Mouse (Mus musculus): ENCODE data around the gene Thbs3.

The Thbs3 gene

GRCm38 (mm10) chr3:89214681-89215411 is at the start of gene Thbs3:
Thbs3 (plus strand) TSS chr3:89215180.
- 3% methylated on average over 19 of the region's 19 CpGs for WGBS

DNA sequence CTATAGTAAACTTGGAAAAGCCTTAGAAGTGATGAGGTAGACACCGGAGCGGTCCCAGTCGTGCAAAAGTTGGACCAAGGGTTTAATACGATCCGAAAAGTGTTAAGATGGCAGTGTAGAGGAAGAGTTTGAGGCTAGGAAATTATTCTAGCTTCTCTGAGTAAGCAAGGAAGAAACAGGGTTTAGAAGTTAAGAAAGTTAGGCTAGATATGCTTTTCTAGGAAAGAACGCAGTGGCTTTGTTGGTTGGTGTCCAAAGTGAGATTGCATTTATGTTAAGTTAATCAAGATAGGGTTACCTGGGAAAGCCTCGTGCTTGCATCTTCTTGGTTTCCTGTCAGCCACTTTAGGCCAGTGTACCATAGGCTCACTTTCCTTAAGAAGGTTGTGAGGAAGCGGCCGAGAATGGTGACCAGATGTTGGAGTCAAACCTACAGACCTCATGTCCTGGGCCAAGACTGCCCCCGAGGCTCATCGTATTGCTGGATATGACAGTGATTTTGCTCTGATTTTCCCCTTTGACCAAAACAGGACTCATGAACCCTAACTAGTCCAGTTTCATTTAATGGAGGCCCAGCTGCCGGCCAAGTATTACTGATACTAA is 49.6 kb upstream of the Thbs3 start:
- WGBS: 16% methylated on average over 12 of the region's 12 CpGs

GRCm38 (mm10) chr3:89166945-89167344 is 48.0 kb upstream of the Thbs3 start:
- 90% methylated on average over 19 of the region's 19 CpGs for WGBS

DNA sequence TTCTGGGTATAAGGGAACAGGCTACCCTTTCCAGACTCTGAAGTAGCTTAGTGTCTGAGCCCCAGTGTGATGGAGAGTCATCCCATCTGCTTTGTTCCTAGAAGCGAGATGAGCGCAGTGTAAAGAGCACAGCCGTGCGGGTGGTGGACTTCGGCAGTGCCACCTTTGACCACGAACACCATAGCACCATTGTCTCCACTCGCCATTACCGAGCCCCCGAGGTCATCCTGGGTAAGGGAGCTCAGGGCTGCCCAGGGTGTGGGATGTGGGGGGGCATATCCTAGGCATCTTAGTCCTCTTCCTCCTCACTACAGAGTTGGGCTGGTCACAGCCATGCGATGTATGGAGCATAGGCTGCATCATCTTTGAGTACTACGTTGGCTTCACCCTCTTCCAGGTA is 40.1 kb upstream of the Thbs3 start:
- 92% methylated on average over 11 of the region's 11 CpGs for WGBS

DNA sequence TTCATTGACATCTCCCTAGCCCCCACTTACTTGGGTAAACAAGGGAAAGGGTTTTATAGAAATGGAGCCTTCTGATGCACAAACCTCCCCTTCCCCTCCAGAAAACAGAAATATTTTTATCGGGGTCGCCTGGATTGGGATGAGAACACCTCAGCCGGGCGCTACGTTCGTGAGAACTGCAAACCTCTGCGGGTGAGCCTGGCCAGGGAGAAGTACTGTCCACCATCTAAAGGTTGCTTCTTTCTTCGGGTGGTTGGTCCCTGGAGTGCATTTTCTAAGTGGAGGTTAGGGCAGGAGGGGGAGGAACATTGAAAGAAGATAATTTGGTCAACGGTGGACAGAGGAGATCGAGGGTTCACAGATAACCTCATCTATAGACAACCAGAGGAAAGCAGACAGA is 39.4 kb upstream of the Thbs3 start:
- WGBS: 91% methylated on average over 10 of the region's 10 CpGs

- WGBS: 85% methylated on average over 7 of the region's 7 CpGs
These were observed 38.6 kb upstream of the Thbs3 start for GRCm38 (mm10) chr3:89176421-89176820.

DNA sequence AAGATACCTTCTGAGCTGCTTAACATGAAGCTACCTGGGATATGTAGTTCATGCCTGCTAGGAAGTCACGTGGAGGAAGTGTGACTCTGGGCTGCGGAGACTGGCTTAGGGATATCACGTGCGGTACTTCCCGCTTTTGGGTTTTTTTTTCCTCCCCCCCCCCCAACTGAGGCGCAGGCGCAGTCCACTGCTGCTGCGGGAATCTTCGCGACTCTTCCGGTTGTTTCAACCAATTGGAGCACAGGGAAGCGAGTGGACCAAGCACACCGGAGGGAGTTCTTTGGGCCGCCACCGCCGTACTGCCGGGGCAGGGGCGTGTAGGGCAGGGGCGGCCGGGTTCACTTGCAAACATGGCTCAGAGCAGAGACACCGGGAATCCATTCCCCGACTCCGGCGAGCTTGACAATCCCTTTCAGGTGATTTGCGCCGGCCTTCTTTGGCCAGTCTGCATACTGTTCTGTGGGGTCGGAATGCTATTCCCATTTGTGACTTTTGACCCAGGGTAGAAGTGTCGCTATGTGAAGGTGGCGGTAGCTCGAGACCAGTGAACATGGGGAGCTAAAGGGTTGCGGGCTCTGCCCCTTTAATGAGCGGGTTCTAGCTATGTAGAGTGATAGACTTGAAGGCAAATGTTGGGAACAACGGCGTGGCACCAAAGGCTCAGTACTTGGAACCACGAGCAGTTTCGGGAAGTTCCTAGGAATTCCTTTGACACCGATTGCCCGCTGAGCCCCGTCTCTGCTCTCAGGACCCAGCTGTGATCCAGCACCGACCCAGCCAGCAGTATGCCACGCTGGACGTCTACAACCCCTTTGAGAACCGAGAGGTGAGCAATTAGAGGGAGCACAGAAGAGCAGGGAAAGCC is 37.5 kb upstream of the Thbs3 start, which contains the start of gene Scamp3:
Gene Scamp3, plus strand, starts transcription at position 232 of the 865 bp plus-strand sequence.
- WGBS: 0% methylated on average over 43 of the region's 43 CpGs

- 5% methylated on average over 6 of the region's 6 CpGs for WGBS
These were observed 36.9 kb upstream of the Thbs3 start for GRCm38 (mm10) chr3:89178107-89178385.

DNA sequence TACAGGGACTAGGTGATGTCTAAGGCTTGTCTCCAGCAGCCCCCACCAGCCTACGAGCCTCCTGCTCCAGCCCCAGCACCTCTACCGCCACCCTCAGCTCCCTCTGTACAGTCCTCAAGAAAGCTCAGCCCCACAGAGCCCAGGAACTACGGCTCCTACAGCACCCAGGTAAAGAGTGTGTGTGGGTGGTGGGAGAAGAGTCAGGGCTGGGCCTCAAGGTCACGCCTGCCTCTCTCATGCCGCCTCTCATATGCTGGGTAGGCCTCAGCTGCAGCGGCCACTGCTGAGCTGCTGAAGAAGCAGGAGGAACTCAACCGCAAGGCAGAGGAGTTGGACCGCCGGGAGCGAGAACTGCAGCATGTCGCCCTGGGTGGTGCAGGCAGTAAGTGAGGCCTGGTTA is 35.9 kb upstream of the Thbs3 start:
- WGBS: 89% methylated on average over 11 of the region's 11 CpGs

- WGBS: 92% methylated on average over 27 of the region's 27 CpGs
These were observed 33.1 kb upstream of the Thbs3 start for GRCm38 (mm10) chr3:89181749-89182500.

DNA sequence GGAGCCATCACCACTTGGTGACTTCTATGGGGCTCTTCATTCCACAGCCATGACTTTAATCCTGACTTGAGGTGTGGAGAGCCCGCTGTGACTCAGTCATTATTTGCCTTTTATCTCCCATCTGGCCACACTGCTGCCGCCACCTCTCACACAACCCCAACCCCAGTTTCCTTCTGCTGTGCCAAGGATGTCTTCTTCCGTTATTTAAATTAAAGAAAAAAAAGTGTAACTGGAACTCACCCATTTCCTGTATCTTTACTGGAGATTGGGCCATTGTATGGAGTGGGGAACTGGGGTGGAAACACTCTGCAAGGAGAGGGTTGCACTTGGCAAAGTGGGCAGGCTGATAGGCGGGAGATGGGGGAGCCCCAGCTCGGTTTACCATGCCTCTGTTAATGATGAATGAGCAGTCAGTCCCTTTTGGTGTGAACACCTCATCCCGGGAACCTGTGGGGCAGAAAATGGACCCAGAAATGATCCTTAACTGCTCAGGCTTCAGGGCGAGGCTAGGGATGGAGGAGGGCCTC is 32.4 kb upstream of the Thbs3 start:
- WGBS: 42% methylated on average over 7 of the region's 7 CpGs

- 6% methylated on average over 39 of the region's 39 CpGs for WGBS
These were observed 31.7 kb upstream of the Thbs3 start, which contains the start of gene Fam189b for GRCm38 (mm10) chr3:89183058-89183958. Fam189b (plus strand) TSS chr3:89183143.

DNA sequence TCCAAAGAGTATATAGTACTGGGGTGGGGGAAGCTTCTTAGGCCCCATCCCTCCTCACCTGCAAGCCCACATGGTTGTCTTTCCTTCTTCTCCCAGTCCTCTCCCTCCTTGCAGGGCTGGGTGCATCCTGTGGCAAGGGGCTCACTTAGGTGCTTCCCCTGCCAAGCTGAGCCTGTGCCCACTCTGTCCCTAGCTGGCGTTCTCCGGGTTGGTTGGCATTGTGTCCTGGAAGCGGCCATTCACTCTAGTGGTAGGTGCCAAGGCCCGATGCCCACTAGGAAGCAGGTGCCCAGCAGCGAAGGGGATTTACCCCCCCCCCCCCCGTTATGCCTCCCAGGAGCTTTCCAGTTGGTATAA is 31.0 kb upstream of the Thbs3 start:
- WGBS: 23% methylated on average over 6 of the region's 6 CpGs

GRCm38 (mm10) chr3:89187197-89187596 is 27.8 kb upstream of the Thbs3 start:
- WGBS: 58% methylated on average over 23 of the region's 23 CpGs

DNA sequence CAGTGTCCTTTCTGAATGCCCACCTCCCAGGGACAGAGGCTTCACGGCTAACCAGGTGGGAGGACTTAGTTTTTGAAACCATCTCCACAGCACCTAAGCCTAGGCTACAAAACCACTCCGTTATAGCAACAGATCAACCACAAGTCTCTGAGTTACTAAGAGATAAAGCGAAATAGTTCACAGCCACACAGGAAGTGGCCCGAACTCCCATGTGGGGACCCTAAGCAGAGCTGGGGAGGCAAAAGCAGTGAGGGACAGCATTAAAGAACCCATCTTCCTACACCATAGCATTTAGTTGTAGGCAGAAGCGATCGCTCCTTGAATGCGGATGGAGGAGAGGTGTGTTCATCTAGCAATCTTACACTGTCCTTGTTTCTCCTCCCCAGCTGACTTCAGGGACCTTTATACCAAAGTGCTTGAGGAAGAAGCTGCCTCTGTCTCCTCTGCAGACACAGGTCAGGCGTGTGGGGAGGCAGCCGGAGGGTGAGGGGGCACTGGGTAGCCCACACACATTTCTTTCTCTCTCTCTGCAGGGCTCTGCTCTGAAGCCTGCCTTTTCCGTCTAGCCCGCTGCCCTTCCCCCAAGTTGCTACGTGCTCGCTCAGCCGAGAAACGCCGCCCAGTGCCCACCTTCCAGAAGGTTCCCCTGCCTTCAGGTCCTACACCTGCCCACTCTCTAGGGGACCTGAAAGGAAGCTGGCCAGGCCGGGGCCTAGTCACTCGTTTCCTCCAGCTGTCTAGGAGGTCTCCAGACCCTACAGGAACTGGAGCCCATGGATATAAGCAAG is 27.1 kb upstream of the Thbs3 start:
- 68% methylated on average over 18 of the region's 18 CpGs for WGBS

DNA sequence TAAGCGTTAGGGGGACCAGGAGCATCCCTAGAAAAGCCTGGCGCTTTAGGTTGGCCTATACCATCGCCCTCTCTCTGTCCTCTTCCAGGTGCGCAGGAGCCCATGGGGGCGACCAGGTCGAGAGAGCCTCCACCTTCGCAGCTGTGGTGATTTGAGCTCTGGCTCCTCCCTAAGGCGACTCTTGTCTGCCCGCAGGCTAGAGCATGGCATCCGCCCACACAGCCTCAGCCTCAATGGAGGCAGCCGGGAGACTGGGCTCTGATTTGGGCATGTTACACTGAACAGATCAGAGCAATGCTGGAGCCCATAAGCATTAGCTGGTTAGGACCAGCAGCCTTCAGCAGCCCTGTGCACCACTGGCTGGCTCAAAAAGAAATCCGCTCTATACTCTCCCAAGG is 26.5 kb upstream of the Thbs3 start:
- WGBS: 64% methylated on average over 12 of the region's 12 CpGs

GRCm38 (mm10) chr3:89190436-89190835 is 24.5 kb upstream of the Thbs3 start:
- 80% methylated on average over 8 of the region's 8 CpGs for WGBS

DNA sequence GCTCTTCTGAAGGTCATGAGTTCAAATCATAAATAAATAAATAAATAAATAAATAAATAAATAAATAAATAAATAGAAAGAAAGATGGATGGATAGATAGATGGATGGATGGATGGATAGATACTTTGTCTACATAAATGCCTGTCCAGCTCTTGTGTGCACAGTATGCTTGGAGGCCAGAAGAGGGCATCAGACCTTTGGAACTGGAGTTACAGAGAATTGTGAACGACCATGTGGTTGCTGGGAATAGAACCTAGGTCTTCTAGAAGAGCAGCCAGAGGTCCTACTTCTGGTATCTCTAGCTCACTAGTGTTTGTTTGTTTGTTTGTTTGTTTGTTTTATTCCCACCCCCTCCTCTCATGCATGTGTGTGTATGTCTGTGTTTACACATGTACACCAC is 21.6 kb upstream of the Thbs3 start:
- WGBS: 76% methylated on average over 1 of the region's 1 CpGs

DNA sequence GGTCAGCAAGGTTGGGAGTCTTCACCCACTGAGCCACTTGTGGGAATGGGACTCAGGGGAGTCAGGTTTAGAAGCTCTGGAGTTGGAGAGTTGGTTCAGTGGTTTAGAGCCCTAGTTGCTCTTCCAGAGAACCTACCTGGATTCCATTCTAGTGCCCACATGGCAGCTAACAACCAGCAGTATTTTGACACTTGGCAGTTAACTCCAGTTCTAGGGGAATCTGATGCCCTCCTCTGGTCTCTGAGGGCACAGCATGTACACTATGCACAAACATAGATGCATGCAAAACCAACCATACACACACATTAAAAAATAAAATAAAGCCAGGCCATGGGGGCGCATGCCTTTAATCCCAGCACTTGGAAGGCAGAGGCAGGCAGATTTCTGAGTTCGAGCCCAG is 21.1 kb upstream of the Thbs3 start:
- 96% methylated on average over 2 of the region's 2 CpGs for WGBS
